Mouse (Mus musculus) forebrain, postnatal 0 days (tissue): ENCODE data around the gene Pofut1. TPM values are rescaled to one million over a fixed set of nuclear protein-coding genes. Genes with fewer than 3 reads are reported as not detected.

Experiments used
- ATAC-seq: fragments of 200-750 bp; cut with Nextera tagmentation; 2 replicates; pipeline ENCODE4 v1.8.0; 2017; ENCODE audit warnings: mild to moderate bottlenecking, moderate library complexity
- DNase-seq: peaks from one replicate; pipeline ENCODE4 v3.0.0-alpha.2; 2015
- H3K27ac ChIP-seq: fragments of 300-500 bp; sonication (generic); 2 replicates; pipeline ENCODE4 v1.5.1; 2014; ENCODE audit warnings: low read depth, mild to moderate bottlenecking, antibody characterized with exemption, low read length, moderate library complexity, mixed read lengths
- H3K27me3 ChIP-seq: fragments of 300-500 bp; sonication (generic); 2 replicates; pipeline ENCODE4 v1.6.1; 2014; ENCODE audit warnings: mild to moderate bottlenecking, low read length, mixed read lengths; ENCODE audit not compliant: insufficient read depth
- H3K36me3 ChIP-seq: fragments of 300-500 bp; sonication (generic); 2 replicates; pipeline ENCODE4 v1.6.1; 2014; ENCODE audit warnings: mild to moderate bottlenecking, moderate library complexity; ENCODE audit not compliant: insufficient read depth
- H3K4me1 ChIP-seq: fragments of 300-500 bp; sonication (generic); 2 replicates; pipeline ENCODE4 v1.6.1; 2014; ENCODE audit warnings: antibody characterized with exemption; ENCODE audit not compliant: insufficient read depth
- H3K4me2 ChIP-seq: fragments of 300-500 bp; sonication (generic); 2 replicates; pipeline ENCODE4 v1.6.1; 2014; ENCODE audit warnings: low read depth, mild to moderate bottlenecking, moderate library complexity
- H3K4me3 ChIP-seq: fragments of 300-500 bp; sonication (generic); 2 replicates; pipeline ENCODE4 v1.5.1; 2014; ENCODE audit warnings: low read depth, low read length, mixed read lengths
- H3K9ac ChIP-seq: fragments of 300-500 bp; sonication (generic); 2 replicates; pipeline ENCODE4 v1.6.1; 2014; ENCODE audit warnings: mild to moderate bottlenecking
- H3K9me3 ChIP-seq: fragments of 300-500 bp; sonication (generic); 2 replicates; pipeline ENCODE4 v1.6.1; 2016; ENCODE audit warnings: low read length
- CTCF ChIP-seq: sonication (generic); IDR thresholded peaks from 2 replicates; pipeline ENCODE4 v1.5.1; 2016; ENCODE audit warnings: antibody characterized with exemption, control low read depth, low read depth
- WGBS: fragments of 180-500 bp; shearing (Covaris S2); extraction: QIAGEN DNeasy Blood & Tissue Kit; methylation state at CpG from one replicate; pipeline ENCODE4 v1.1.7; 2014; 5-methylcytosine and 5-hydroxymethylcytosine counted together
- polyA plus RNA-seq: library from polyadenylated mRNA; unstranded; fragments of >200 nt; fragmentation: Nextera tagmentation; extraction: Ambion mirVana; gene quantifications from 2 replicates; pipeline ENCODE4 v1.2.1, GENCODE M21; 2015
- total RNA-seq: library from RNA; depleted of rRNA; stranded (reverse); fragments of >200 nt; gene quantifications from 2 replicates; pipeline ENCODE4 v1.2.3, GENCODE M21; 2014

The Pofut1 gene
- total and polyA plus RNA-seq, 2 experiments from 2014 or later = 3.4 to 22.9 TPM

- WGBS = under 1% methylated on average over 63 of the region's 63 CpGs
- ATAC-seq (peak; percentile 97), DNase-seq (peak; percentile 89)
- Histone ChIP-seq H3K4me3 (peak within 1 kb of the TSS; percentile 99), H3K27ac (peak within 1 kb of the TSS; percentile 66), H3K27me3 (no peaks in the 10 kb centered on the region), H3K4me1 (peaks cover 10% of the 10 kb centered on the region; the same call in 1 of the 2 replicates), H3K9me3 (no peaks in the 10 kb centered on the region), H3K9ac (peak within 1 kb of the TSS; percentile 97), H3K4me2 (peak within 1 kb of the TSS; percentile 70), H3K36me3 (no peaks in the 10 kb centered on the region)
- TF ChIP-seq CTCF = no peak
Measured at GRCm38 (mm10) chr2:153290938-153291928, 49.9 kb downstream of the Pofut1 start, which contains the start of gene Kif3b. Gene Kif3b, plus strand, starts transcription at chr2:153291413.

- H3K4me2 ChIP-seq = peak overlapping the region; percentile 70
- H3K27me3 ChIP-seq = no peaks in the 10 kb centered on the region
- H3K4me3 ChIP-seq = peak overlapping the region; percentile 99
- ATAC-seq (no peak), DNase-seq (no peak)
- no peaks in the 10 kb centered on the region for H3K9me3 ChIP-seq
- no peak overlapping the region for H3K27ac ChIP-seq
- no peaks in the 10 kb centered on the region for H3K36me3 ChIP-seq
- no peak for TF ChIP-seq CTCF
- peaks cover 10% of the 10 kb centered on the region; the same call in 1 of the 2 replicates for H3K4me1 ChIP-seq
- peak overlapping the region; percentile 97 for H3K9ac ChIP-seq
- WGBS = 47% methylated on average over 7 of the region's 7 CpGs
Measured at GRCm38 (mm10) chr2:153292305-153292861, 51.0 kb downstream of the Pofut1 start.

- H3K9ac ChIP-seq = no peak overlapping the region
- no peak for TF ChIP-seq CTCF
- H3K36me3 ChIP-seq = no peaks in the 10 kb centered on the region
- WGBS = 93% methylated on average over 4 of the region's 4 CpGs
- no peak overlapping the region for H3K27ac ChIP-seq
- H3K4me1 ChIP-seq = peaks cover 10% of the 10 kb centered on the region; the same call in 1 of the 2 replicates
- ATAC-seq (no peak), DNase-seq (no peak)
- no peak overlapping the region for H3K4me3 ChIP-seq
- no peak overlapping the region for H3K4me2 ChIP-seq
- no peaks in the 10 kb centered on the region for H3K27me3 ChIP-seq
- no peaks in the 10 kb centered on the region for H3K9me3 ChIP-seq
Measured at GRCm38 (mm10) chr2:153295196-153295595, 53.9 kb downstream of the Pofut1 start.

GRCm38 (mm10) chr2:153297771-153298170, 56.4 kb downstream of the Pofut1 start:
- Histone ChIP-seq H3K4me1 (peaks cover under 1% of the 10 kb centered on the region; the same call in 1 of the 2 replicates), H3K27ac (no peak overlapping the region), H3K9ac (no peak overlapping the region), H3K4me2 (no peak overlapping the region), H3K36me3 (no peaks in the 10 kb centered on the region), H3K4me3 (no peak overlapping the region), H3K27me3 (no peaks in the 10 kb centered on the region), H3K9me3 (no peaks in the 10 kb centered on the region)
- ATAC-seq = peak; percentile 38
- no peak for TF ChIP-seq CTCF
- DNase-seq = no peak
- 72% methylated on average over 4 of the region's 4 CpGs for WGBS

- Histone ChIP-seq H3K4me3 (no peak overlapping the region), H3K9me3 (no peaks in the 10 kb centered on the region), H3K9ac (no peak overlapping the region), H3K4me1 (no peaks in the 10 kb centered on the region), H3K4me2 (no peak overlapping the region), H3K27ac (no peak overlapping the region), H3K27me3 (no peaks in the 10 kb centered on the region), H3K36me3 (no peaks in the 10 kb centered on the region)
- ATAC-seq (no peak), DNase-seq (no peak)
- no peak for TF ChIP-seq CTCF
- 86% methylated on average over 4 of the region's 4 CpGs for WGBS
Measured at GRCm38 (mm10) chr2:153298460-153298859, 57.1 kb downstream of the Pofut1 start.

- Histone ChIP-seq H3K27ac (no peak overlapping the region), H3K36me3 (no peaks in the 10 kb centered on the region), H3K27me3 (no peaks in the 10 kb centered on the region), H3K4me2 (no peak overlapping the region), H3K4me3 (no peak overlapping the region), H3K9me3 (no peaks in the 10 kb centered on the region), H3K4me1 (no peaks in the 10 kb centered on the region), H3K9ac (no peak overlapping the region)
- no peak for DNase-seq
- TF ChIP-seq CTCF = no peak; the same call in 1 of the 2 replicates
- 81% methylated on average over 4 of the region's 4 CpGs for WGBS
- ATAC-seq = 0 out of 2 replicates have a peak, but pooled peaks have one; percentile 25
Measured at GRCm38 (mm10) chr2:153298863-153299262, 57.5 kb downstream of the Pofut1 start.

GRCm38 (mm10) chr2:153301123-153301522, 59.8 kb downstream of the Pofut1 start:
- WGBS = 92% methylated on average over 5 of the region's 5 CpGs
- Histone ChIP-seq H3K27ac (no peak overlapping the region), H3K36me3 (no peaks in the 10 kb centered on the region), H3K9me3 (no peaks in the 10 kb centered on the region), H3K27me3 (no peaks in the 10 kb centered on the region), H3K4me2 (no peak overlapping the region), H3K9ac (no peak overlapping the region), H3K4me3 (no peak overlapping the region), H3K4me1 (no peaks in the 10 kb centered on the region)
- TF ChIP-seq CTCF = no peak
- no peak for DNase-seq
- no peak for ATAC-seq
